Mouse (Mus musculus): ENCODE results near the gene Cd24a.

DNA sequence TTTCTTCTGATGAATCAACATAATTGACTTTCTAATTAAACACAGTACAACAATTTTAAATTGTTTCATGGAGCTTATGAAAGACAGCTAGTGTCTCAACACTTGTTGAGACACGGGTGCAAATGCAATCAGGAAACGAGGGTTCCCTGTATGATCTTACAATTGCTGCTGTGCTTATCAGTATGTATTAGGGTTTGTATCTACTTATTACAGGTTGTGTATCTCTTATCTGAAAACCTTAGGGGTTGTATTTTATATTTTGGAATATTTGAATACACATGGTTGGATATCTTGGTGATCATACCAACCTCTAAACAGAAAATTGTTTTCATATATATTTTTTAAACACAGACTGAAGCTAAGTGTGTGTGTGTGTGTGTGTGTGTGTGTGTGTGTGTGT, 16.1 kb downstream of the Cd24a start:
- TF ChIP-seq CTCF (IDR thresholded peaks at IDR 0.05) (no peak), EP300 (IDR thresholded peaks at IDR 0.05) (no peak)
